Mouse (Mus musculus) layer of hippocampus, adult 11-12 months (tissue): ENCODE results near the gene Col15a1.

ENCODE experiments used
- DNase-seq: peaks from one replicate; pipeline ENCODE4 v3.0.0; 2022; ENCODE audit warnings: low spot score

The Col15a1 gene

DNA sequence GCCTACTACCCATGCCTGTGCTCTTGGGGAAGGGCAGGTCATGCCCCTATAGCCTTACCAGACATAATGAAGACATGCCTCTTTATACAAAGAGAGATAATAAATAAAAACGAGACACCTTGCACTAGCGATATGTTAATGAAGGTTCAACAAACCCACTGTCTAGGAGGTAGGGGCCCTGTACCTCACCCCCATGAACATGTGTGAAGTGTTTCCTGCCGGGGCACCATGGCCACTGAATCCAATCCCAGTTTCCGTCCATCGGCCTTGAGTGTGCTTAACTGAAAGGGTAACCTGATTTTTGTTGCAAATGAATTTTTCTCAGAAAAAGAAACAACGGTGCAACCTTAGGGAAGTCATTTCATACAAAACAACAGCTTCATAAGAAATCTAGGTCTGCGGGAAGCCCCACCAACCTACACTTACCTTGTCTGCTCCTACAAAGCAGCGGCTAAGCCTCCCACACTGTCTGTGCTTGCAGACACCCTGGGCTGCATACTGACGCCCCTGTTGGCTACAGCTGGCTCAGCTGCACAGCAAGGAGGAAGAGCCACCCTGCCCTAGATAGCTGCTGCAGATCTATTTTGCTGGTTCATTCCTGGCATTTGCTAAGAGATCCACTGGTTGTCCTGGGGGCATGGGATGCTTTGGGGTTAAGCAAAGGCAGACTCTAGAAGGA is 64.6 kb downstream of the Col15a1 start:
- DNase-seq: no peak

DNA sequence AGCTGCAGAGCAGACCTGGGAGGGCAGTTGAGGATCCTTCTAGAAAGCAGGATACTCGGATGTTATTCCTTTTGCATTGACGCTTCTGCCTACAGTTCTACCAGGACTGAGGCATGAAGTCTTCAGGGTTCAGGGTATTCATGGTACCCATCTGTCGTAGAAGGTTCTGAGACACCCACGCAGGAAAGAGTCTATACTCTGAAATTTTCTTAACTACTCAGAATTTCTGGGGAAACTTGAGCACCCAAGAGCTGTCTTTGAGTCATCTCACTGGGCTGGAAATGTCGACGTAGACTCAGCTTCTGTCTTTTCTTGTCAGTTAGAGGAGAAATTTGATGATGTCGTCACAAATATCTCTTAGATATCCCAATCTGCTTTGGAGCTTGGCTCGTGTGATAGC is 65.8 kb downstream of the Col15a1 start:
- no peak for DNase-seq

DNA sequence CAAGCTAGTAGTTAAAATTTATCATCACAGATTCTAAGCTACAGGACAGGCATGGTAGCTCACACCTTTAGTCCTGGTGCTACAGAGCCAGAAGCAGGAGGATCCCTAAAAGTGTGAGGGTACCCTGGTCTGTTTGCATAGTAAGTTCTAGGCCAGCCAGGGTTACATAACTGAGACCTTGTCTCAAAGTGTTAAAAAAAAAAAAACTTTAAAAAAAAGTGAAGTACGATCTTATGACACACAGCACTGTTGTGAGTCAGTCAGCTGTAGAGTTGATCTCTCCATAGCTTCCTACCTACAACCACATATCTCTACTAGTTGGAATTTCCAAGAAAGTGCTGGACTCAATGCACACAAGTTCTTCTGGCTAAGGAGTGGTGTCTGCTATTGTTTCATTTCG is 67.0 kb downstream of the Col15a1 start:
- DNase-seq: no peak

DNA sequence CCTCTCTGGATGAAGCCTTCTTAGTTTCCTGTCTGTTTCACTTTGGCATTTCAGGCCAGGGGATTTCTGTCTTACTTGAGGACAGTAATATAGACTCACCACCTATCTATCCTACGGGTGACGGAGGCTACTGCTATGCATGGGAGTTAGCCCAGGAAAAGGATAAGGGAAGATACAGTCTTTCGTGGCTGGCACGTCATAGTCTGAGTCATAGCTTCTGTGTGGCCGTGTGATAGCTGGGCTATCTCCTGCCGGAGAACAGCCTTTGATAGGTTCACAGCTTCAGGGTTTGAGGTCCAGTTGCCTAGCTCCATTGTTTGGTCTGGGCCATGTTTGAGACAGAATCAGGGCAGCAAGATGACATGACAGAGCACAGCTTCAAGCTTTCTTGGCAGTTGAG is 70.4 kb downstream of the Col15a1 start:
- no peak for DNase-seq

DNA sequence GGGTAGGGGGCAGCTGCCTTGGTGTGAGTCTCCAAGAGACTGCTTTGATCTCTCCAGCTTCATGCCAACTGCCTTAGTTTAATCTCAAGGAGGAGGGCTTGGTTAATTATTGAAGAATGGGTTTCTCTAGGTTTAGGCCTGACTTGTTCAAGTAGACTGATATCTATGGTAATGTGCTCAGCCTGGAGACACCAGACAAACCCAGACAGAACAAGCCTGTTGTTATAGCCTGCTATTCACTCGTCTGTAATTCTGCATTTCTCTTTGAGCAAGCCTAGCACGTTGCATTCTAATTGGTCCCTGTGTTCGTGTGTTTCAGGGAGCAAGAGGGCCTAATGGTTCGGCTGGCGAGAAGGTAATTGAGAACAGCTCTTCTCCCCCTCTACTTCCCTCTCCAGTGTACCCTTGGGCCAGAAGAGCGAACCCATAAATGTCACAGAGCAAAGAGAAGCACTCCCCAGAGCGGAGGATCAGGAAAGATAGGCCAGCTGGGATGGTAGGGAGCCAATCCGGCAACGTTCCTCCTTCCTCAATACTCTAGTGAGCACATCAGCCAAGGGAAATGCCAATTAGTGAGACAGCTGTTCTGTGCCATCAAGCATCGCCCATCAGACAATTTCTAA is 71.2 kb downstream of the Col15a1 start:
- no peak for DNase-seq

DNA sequence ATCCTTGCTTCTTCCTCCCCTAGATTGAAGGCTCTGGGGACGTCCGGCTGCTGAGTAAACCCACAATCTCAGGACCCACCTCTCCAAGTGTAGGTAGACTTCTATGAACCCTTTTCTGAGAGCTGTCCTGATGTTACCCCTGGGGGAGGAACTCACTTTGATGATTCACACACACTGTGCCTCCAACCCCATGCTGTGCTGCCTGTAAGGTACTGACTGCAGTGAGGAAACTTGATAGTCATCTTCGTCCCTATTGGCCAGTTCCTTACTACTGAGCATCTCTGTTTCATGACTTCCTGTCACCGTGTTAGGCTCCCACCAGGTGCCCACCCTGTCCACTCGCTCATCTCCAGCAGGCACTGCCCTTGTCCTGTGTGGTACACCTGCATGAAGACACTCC is 72.2 kb downstream of the Col15a1 start:
- DNase-seq: no peak

DNA sequence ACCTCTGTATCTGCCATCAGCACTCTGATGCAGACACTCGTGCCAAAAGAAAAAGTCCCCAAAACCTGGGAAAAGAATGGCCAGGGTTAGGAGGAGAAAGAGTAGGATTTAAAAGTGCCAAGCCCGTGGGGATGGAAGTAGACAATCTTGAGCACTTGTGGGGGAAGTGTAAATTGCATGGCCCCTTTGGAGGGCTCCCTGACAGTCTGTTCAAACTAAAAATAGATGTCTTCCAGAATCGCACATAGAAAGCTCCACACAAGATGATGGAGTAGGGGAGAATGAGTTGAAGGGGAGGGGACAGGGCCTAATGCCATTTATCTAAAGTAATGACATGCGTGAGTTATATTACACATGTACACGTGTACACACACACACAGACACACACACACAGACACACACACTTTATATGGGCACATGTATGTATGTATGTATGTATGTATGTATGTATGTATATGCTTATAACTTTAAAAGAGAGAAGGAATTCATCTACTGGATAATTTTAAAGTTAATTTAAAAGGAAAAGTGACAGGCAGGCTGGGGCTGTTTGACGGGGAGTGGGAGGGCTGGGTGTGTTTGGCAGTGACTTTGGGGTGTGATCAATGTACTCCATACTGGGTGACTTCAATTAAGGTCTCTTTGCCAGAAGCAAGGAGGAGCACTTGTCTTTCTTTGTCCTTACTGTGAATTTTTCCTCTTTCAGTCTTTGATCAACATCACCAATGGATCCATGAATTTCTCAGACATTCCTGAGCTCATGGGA is 74.1 kb downstream of the Col15a1 start:
- no peak for DNase-seq

DNA sequence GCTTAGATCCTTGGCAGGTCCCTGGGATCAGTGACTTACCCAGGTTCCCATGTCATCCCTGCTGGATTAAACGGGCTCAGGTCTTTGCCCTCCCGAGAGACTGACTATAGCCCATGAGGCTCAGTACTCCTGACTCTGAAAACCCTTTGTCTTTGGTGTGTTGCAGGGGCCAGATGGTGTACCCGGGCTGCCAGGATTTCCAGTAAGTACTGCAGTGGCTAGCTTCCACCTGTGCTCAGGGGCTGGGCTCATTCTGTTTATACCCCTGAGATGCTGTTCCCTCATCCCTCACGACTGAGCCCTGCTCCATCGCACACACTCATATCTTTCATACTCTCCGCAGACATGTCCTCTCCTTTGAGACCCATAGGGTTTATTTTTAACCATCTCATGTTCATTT is 76.3 kb downstream of the Col15a1 start:
- DNase-seq: no peak

DNA sequence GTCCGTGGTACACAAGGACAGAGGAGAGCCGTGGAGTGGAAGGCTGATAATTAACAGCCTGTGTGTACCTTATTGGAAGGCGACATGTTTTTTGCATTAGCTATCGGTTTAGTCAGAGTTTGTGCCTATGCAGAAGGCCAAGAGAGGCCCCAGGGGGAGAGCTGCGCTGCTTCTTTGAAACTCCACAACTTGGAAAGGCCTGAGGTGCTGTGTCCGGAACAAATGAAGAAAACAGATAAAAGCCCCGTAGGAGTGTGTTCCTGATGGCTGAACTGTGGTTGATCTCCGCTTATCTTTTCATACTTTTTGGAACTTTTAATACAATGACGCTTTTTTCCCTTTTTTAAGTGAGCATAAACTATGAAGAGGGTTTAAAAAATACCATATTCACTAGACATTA is 76.9 kb downstream of the Col15a1 start:
- DNase-seq: no peak

DNA sequence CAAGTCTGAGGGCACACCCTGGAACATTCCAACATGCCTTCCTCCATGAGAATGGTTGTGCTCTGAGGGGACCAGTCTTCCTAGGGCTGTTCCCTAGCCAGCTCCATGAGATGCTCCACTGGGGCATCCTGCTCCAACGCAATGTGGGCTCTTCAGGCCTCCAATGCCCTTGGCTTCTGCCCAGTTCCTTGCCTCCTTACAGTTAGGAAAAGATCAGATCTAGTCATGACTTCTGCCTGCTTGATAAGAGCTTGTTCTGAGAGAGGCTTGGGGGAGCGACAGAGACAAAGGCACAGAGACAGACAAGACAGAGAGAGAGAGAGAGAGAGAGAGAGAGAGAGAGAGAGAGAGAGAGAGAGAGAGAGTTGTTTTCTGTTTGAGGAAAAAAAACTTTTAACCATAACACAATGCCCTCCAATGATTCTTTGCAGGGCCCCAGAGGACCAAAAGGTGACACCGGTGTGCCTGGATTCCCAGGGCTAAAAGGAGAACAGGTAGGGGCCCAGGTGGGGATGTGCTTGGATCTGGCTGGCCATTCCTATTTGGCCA is 78.7 kb downstream of the Col15a1 start:
- no peak for DNase-seq

DNA sequence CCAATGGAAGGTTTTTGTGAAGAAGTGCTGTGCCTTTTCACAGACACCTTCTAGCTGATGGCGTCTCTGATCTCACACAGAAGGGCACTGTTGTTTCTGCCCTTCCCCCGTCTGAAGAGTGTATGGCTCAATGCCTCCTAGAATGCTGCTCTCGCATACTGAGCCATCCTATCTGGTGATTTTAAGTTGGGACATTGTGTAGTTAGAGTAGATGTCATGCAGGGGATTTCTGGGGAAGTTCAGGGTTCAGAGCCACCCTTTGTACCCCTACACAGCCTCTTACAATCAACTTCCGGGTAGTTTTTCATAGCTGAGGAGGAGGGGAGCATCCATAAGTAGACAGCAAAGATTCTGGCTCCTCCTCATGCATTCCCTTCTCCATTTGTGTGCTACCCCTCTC is 79.5 kb downstream of the Col15a1 start:
- DNase-seq: no peak

DNA sequence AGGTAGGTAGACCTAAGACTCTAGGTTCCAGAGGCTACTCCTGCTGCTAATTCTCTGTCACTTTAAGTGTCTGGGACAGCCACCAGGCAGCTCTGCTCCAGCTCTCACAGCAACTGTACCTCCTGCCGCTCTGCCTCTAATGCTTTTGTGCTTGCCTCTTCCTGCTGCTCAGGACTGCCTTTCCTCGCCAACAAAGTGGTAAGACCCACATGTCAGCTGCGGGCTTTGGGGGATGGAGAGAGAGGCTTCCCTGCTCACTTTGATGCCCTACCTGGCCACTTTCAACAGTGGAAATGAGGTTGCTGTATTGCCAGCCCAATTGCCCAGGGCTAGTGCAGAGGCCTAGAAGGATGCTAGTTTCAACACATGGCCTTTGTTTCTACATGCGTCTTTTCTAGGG is 80.3 kb downstream of the Col15a1 start:
- DNase-seq: no peak

DNA sequence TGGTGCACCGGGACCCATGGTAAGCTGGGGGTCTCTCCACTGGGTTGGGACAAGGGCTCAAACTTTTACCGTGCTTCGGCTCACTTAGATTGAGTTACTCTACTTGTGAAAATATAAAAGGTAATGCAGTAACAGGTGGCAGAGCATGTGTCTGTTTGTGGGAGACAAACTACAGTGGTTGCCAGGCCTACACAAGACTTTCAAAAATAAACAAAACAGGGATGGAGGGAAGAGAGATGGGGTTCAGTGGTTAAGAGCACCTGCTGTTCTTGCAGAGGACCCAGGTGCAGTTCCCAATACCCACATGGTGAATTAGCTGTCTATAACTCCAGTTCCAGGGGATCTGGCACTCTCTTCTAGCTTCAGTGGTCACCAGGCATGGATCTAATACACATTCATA is 81.6 kb downstream of the Col15a1 start:
- DNase-seq: no peak

DNA sequence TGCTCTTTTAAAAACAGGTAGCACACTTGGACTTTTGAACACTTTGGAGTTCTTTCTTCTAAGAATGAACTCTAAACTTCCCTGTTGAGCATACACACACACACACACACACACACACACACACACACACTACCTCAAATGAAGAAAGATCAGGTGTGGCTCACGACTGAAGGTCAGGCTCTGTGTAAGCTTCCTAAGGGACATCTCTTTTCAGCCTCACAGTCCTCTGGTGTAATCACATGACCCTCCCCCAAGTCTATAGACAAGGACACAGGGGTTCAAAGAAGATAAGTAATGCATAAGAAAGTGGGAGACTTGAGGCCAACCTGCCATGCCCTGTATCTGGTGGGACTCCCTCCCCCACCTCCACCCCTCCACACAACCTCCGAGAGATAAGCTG is 82.5 kb downstream of the Col15a1 start:
- no peak for DNase-seq

DNA sequence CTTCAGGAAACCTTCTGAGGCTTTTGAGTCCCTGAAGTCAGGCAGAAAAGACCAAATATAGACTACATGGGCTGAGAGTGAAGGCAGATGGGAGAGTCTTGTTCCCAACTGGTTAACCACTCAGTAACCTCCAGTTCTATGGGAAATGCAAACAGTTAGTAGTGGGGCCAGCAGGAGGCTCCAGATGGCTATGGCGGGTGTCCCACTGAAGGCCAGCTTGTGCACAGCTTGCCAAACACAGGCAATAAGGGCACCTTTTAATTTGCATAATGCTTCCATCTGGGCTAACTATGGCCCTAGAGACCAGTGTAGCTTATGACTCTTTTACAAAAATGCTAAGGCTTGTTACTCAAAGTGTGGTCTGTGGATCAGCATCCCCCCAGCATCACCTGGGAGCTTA is 83.1 kb downstream of the Col15a1 start:
- DNase-seq: peak; percentile 80

DNA sequence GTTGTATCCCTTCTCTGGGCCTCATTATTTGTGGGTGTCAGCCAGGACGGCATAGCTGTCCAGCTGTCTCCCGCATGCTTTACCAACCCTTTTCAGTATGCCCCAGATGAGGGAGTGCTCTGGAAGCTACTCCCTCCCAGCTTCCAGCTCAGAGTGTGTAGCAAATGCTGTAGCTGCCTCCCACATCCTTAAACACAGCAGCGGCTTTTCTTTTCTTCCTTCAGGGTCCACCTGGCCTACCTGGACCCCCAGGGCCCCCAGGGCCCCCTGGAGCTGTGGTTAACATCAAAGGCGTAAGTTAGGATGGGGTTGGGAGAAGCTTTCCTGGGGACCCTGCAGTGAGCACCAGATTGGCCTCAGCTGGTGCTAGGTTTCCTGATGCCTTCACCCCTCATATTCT is 85.0 kb downstream of the Col15a1 start:
- DNase-seq: no peak

DNA sequence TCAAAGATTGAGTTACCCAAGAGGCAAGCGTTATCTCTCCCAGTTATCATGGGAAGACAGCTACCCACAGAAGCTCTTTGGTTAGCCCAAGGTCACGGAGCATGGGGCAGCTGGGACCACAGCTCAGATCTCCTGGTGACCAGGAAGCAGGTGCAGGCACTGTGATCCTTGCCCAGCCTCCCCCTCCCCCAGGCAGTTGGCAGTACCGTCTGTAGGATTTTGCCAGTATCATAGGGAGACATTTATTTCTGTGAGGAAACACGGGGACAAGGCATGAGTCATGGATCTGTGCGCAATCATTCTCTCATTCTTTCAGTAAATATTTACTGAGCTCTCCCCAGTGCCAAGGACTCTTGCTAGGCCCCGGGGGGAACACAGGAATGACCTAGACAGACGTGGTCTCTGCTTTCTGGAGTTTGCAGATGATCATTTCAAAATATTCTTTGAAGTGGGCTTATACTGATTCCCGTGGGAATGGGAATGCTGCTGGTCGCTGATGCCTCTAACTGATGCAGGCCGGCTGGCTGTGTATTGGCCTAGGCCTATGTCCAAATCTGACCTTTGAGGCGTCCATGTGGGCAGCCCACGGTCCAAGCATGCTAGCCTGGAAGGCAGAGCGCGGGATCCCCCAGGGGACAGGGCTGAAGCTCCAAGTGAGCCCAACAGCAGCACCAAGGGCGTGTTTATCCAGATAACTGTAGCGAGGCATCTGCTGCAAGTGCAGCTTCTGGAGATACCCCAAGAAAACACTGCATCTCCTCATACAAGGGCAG is 86.0 kb downstream of the Col15a1 start:
- DNase-seq: peak; percentile 55

DNA sequence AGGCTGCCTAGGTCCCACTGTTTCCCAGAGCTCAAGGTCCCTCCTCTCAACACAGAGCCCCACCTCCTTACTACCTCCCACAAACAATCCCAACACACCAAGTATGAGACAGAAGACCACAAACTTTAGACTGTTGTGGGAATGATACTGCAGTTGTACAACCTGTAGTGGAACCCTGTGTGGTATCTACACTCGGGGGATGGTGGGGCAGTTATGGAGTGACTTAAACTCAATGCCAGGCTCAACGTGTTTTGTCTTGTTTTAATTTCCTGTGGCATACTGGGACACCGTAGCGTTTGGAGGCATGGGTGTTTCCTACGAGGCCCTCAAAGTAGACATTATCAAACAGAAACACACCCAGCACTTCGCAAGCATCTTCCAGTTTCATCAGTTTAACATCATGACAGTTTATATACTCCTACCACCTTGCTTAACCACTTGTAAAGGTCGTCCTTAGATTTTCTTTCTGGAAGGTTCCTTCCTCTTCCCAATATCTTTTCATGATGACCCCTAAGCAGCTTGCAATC is 86.6 kb downstream of the Col15a1 start:
- DNase-seq: no peak

DNA sequence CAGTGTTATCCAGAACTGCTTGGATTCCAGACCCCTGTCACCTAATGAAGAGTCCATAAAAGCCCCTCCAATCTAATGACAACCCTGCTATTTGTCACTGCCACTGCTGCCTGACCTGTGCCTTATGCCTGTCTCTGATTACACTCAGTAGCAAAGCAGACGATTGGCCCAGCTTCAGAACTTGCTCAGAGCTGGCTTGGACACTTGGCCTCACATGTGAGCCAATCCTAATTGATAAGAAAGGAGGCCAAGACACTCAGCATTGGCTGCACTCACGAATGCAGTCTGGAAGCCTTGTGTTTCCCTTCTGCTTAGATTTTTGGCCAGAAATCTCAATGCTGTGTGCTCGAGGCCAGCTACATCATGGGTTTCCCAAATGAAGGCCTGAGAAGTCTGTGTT is 87.6 kb downstream of the Col15a1 start:
- DNase-seq: no peak

DNA sequence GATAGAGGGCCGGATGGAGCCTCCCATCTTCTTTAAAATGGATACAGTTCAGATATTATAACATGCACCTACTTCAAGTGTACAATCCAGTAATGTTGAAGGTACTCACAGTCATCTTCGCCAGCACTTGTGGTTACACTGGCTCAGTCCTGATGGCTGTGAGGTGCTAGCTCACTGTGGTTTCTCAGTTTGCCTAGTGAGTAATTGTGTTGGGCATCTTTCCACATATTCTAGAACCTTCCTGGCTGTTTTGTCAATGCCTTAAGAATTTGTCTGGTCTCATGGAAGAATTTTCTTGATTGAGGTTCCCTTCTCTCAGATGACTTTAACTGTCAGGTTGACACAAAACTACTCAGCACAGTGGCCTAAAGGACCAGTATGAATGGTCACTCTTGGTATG is 92.7 kb downstream of the Col15a1 start:
- no peak for DNase-seq

DNA sequence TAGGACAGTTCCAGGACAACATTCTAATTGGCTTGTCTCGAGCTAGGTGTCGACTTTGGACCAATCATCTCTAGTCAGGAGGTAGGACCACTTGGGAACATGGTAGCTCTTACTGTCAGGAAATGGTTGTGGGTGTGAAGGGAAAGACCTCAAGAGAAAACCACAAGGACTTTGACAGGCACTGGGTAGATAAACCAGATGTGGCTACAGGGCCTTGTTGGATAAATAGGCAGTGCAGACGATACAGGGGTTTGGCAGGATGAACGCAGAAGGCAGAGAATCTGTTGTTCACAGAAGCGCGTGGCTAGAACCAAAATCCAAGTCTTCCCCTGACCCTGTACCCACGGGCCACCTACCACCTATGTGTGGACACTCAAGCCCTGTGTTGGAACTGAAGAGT is 94.6 kb downstream of the Col15a1 start:
- DNase-seq: no peak

DNA sequence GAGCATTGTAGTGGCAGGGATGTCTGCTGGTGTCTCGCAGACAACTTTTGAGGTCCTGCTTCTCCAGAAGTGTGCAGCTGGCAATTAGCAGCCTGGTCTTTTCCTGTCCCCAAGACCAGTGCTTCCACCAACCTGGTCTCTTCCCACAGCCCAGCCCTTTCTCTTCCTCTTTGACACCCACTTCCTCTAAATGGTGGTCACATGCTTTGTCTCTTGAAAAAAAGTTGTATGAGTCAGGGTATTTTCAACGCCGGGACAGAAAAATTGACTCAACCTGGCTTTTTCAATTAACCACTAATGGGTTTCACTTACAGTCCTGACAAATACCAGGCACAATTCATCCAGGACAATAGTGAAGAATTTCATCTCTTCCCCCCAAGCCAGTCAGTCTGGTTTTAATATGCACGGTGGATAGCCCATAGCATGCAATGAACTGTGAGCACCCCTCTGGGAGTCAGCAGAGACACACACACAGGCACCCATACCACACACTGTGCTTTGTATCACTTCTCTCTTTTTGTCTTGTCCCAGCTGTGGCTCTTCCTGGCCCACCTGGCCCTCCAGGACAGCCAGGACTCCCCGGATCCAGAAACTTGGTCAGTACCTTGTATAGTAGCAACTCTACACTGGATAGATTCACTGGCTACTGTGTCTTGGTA is 95.5 kb downstream of the Col15a1 start:
- DNase-seq: no peak
